Mouse (Mus musculus) Patski (cell line): ENCODE measurements around the gene Ces2e. TPM values are rescaled to one million over a fixed set of nuclear protein-coding genes. Genes with fewer than 3 reads are reported as not detected.
"Not testable (repeated sequence)": the region's sequence is repeated elsewhere in the genome, so short reads cannot be mapped to it uniquely, and the experiment has no call there.

Experiments used
- ATAC-seq: fragments of 100-300 bp; one replicate; pipeline ENCODE4 v1.8.0; 2021
- CTCF ChIA-PET: fragments of 350-600 bp; sonication (Branson Sonifier 250); formaldehyde crosslinking; loops from one replicate; lab custom pipeline; 2022; ENCODE audit warnings: inconsistent platforms; lab: Charles Lee
- POLR2A ChIA-PET: fragments of 350-600 bp; sonication (Branson Sonifier 250); formaldehyde crosslinking; loops from one replicate; lab custom pipeline; 2022; ENCODE audit warnings: antibody characterized with exemption, inconsistent platforms; lab: Charles Lee
- DNase-seq: peaks from one replicate; pipeline ENCODE4 v3.0.0-alpha.2; 2011; ENCODE audit warnings: low read depth, low spot score
- H3K27me3 ChIP-seq: fragments of 371-371 bp; one replicate; pipeline ENCODE4 v1.5.1; 2021
- CTCF ChIP-seq: fragments of 100-300 bp; IDR thresholded peaks from one replicate; pipeline ENCODE4 v1.5.1; 2021
- in situ Hi-C: fragments of 300-500 bp; cut with MboI; formaldehyde crosslinking; loops from 3 replicates; pipeline ENCODE4 v1.11.1; 2018; ENCODE audit warnings: low pct_unique_long_range_greater_than_20kb, mixed read lengths
- polyA plus RNA-seq: library from polyadenylated mRNA; unstranded; gene quantifications from one replicate; pipeline ENCODE4 v1.2.3, GENCODE M21; 2021

The Ces2e gene
- polyA plus RNA-seq, result not detected

GRCm38 (mm10) chr8:104925972-104926596 lies at the start of gene Ces2e:
Gene Ces2e, plus strand, starts transcription at chr8:104926260.
- in situ Hi-C loops, result loop anchor here (10.0 to 25.0 kb wide), 2 partner anchors 91 to 614 kb away; partner anchors contain the start of genes Ces2b, Cmtm1, Cmtm2b and Gm11020
- H3K27me3 ChIP-seq, result peaks cover 4% of the 10 kb centered on the region
- DNase-seq (no peak), ATAC-seq (no peak)
- no peak for TF ChIP-seq CTCF
- ChIA-PET POLR2A (no interaction called here), CTCF (no interaction called here)

- DNase-seq, ATAC-seq, in situ Hi-C loops, H3K27me3 ChIP-seq, CTCF ChIA-PET, POLR2A ChIA-PET: not testable (repeated sequence)
Measured at GRCm38 (mm10) chr8:104886223-104886926, 39.7 kb upstream of the Ces2e start.

- ATAC-seq (no peak), DNase-seq (no peak)
- in situ Hi-C loops, result loop anchor here (10.0 kb wide), 1 partner anchor 57 kb away; the partner anchor contains the start of gene Ces2c
- POLR2A ChIA-PET, result no interaction called here
- TF ChIP-seq CTCF, result no peak
- H3K27me3 ChIP-seq, result peaks cover under 1% of the 10 kb centered on the region
- CTCF ChIA-PET, result no interaction called here
Measured at GRCm38 (mm10) chr8:104901746-104902145, 24.3 kb upstream of the Ces2e start.

- H3K27me3 ChIP-seq, result peaks cover 9% of the 10 kb centered on the region
- no peak for TF ChIP-seq CTCF
- ATAC-seq, result no peak
- ChIA-PET POLR2A (no interaction called here), CTCF (no interaction called here)
- no peak for DNase-seq
- in situ Hi-C loops, result loop anchor here (10.0 kb wide), 1 partner anchor 62 kb away; the partner anchor contains the start of gene Ces2c
Measured at GRCm38 (mm10) chr8:104907111-104907510, 18.9 kb upstream of the Ces2e start.

- H3K27me3 ChIP-seq, ATAC-seq, POLR2A ChIA-PET, CTCF ChIA-PET, DNase-seq: not testable (repeated sequence)
- in situ Hi-C loops, result loop anchor here (10.0 kb wide), 1 partner anchor 64 kb away; the partner anchor contains the start of gene Ces2c
Measured at GRCm38 (mm10) chr8:104909021-104909420, 17.0 kb upstream of the Ces2e start.

- POLR2A ChIA-PET, DNase-seq, ATAC-seq, CTCF ChIA-PET, H3K27me3 ChIP-seq: not testable (repeated sequence)
- in situ Hi-C loops, result loop anchor here (10.0 kb wide), 1 partner anchor 65 kb away; the partner anchor contains the start of gene Ces2c
Measured at GRCm38 (mm10) chr8:104909651-104910050, 16.4 kb upstream of the Ces2e start.

GRCm38 (mm10) chr8:104927301-104927700 lies 1.2 kb downstream of the Ces2e start:
- ChIA-PET POLR2A (no interaction called here), CTCF (no interaction called here)
- DNase-seq (no peak), ATAC-seq (no peak)
- in situ Hi-C loops, result loop anchor here (10.0 to 25.0 kb wide), 2 partner anchors 92 to 615 kb away; partner anchors contain the start of genes Ces2b, Cmtm1, Cmtm2b and Gm11020
- no peaks in the 10 kb centered on the region for H3K27me3 ChIP-seq
- TF ChIP-seq CTCF, result no peak

GRCm38 (mm10) chr8:104944665-104945064 lies 18.6 kb downstream of the Ces2e start:
- DNase-seq, result no peak
- in situ Hi-C loops, result loop anchor here (25.0 kb wide), 1 partner anchor 632 kb away; the partner anchor contains the start of genes Cmtm1, Cmtm2b, Gm11020 and Gm45711
- ATAC-seq, result no peak
- ChIA-PET POLR2A (no interaction called here), CTCF (no interaction called here)
- no peak for TF ChIP-seq CTCF
- no peaks in the 10 kb centered on the region for H3K27me3 ChIP-seq

GRCm38 (mm10) chr8:104947056-104947455 lies 21.0 kb downstream of the Ces2e start, which contains the start of gene Ces2f:
Gene Ces2f, plus strand, starts transcription at chr8:104947356.
- in situ Hi-C loops, result loop anchor here (25.0 kb wide), 1 partner anchor 635 kb away; the partner anchor contains the start of genes Cmtm1, Cmtm2b, Gm11020 and Gm45711
- no peaks in the 10 kb centered on the region for H3K27me3 ChIP-seq
- no peak for TF ChIP-seq CTCF
- ChIA-PET POLR2A (no interaction called here), CTCF (no interaction called here)
- DNase-seq (no peak), ATAC-seq (no peak)

- ChIA-PET POLR2A (no interaction called here), CTCF (no interaction called here)
- TF ChIP-seq CTCF, result no peak
- DNase-seq (no peak), ATAC-seq (no peak)
- in situ Hi-C loops, result loop anchor here (25.0 kb wide), 1 partner anchor 637 kb away; the partner anchor contains the start of genes Cmtm1, Cmtm2b, Gm11020 and Gm45711
- H3K27me3 ChIP-seq, result no peaks in the 10 kb centered on the region
Measured at GRCm38 (mm10) chr8:104949031-104949430, 23.0 kb downstream of the Ces2e start.
